Mouse (Mus musculus): ENCODE measurements around the gene Tmem219.
"Not testable (repeated sequence)": the region's sequence is repeated elsewhere in the genome, so short reads cannot be mapped to it uniquely, and the experiment has no call there.

Gene Tmem219

DNA sequence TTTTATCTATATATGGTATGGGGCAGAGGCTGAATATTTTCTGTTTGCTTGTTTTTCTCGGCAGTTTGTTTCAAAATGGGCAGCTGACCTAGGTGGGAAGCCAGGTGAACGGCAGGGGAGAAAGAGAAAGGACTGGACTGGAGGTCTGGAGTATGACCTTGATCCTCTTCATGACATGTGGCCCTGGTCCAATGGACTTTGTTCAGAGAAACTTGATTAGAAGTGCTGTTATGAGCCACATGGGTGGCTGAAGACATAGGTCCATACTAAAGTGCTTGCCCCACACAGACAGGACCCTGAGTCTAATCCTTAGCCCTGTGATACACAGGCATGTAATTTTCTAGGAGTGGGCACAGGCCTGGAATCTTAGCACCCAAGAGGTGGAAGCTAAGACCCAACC is 1.2 kb downstream of the Tmem219 start:
- no peak for DNase-seq

DNA sequence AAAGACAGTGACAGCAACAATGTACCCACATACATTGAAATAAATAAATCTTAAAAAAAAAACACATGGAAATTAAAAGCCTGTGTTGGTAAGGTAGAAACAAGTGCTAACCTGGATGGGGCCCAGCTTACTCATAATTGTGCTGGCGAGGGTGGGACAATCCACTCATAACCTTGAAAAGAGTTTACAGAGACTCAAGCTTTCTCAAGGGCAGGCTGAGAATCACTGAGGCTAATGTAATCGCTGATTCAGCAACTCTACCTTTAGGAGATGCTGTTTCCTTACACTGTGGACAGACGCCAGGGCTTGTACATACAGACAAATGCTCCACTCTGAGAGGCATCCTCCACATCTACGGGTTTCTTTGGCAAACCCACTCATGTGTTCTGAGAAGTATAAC is 2.7 kb downstream of the Tmem219 start:
- DNase-seq, result no peak

DNA sequence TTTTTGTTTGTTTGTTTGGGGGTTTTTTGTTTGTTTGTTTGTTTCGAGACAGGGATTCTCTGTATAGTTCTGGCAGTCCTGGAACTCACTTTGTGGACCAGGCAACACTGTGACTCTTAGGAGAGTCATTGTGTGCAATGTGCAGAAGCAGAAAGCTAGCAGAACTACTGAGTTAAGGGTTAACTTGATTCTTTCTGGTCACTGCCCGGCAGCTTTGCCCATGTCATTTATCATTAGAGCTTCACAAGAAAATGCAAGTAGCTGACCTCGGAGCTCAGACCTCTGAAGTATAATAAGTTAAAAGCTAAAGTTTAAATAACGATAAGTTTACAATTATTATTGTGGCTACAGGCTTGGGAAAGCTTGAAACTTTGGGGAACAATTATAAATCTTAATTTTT is 4.4 kb downstream of the Tmem219 start:
- not testable (repeated sequence) for DNase-seq

DNA sequence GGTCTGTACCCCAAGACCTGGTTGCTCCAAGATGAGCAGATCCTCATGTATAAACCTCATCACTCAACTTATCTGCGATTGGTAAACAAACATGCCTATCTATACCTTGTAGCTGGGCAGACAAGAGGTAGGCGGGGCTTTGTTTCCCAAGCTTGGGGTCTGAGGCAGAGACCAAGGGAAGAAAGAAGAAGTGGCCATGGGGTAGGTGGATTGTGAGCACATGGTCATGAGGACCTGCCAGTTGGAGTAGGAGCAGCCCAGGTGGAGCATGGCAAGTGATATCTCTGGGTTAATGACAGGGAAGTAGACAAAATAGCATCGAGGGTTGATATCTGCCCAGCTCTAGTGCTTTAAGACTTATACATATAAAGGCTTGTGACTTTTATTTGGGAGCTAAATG is 7.9 kb downstream of the Tmem219 start:
- no peak for DNase-seq

DNA sequence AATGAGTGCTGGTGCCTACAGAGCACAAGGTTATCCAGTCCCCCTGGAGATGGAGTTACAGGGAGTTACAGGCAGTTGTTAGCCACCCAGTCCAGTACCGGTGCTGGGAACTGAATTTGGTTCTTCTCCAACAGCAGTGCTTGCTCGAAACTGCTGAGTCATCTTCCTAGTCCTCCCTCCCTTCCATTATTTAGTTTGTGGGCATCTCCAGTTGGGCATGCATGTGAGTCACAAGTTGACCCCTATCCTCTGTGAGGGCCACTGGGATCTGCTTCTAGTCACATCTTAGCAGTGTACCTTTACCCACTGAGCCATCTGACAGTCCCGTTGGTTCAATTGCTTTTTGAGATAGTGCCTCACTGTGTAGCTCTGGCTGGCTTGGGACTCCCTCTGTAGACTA is 17.1 kb downstream of the Tmem219 start:
- DNase-seq, result no peak

DNA sequence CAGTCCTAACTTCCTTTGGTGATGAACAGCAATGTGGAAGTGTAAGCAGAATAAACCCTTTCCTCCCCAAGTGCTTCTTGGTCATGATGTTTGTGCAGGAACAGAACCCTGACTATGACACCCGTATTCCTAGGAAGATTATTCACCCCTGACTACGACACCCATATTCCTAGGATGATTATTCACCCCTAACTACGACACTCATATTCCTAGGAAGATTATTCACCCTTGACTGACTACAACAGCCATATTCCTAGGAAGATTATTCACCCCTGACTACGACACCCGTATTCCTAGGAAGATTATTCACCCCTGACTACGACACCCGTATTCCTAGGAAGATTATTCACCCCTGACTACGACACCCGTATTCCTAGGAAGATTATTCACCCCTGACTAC is 22.9 kb downstream of the Tmem219 start:
- DNase-seq, result not testable (repeated sequence)

DNA sequence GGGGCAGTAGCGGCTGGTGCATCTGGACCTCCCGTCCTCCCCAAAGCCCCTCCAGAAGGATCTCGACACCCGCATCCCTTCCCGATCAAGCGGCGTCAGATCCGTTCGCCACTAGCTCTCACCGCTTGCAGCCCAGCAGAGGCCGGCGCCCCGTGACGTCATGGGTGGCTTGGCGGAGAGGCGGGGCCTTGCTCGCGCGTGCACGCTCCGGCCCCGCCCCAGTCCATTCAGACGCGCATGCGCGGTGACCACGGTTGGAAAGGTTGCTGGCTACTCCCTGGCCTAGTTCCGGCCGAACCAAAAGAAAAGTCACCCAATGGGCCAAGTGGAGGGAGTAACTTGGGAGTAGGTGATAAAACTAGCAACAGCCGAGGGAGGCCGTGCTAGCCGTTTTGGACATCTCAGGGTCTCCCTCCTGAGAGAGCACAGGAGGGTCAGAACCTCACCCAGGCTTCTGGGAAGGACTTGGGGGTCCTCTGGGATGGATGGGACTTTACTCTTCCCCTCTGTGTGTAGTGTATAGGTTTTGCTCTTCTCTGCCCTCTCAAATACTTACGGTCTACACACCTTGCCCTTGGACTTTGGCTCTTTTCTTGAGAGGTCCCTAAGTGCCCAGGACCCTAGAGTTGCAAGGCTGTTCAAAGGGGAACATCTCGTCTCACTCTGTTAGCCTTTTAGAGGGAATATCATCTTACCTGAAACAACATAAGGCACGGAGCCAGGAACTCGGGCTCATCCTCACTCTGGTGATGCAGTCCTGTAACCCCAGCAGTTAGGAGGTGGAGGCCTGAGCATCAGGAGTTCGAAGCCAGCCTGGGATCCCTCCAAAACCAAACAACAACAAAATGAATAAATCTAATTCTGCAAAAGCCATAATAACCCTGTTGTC is 24.4 kb downstream of the Tmem219 start:
- DNase-seq, result peak; percentile 95

DNA sequence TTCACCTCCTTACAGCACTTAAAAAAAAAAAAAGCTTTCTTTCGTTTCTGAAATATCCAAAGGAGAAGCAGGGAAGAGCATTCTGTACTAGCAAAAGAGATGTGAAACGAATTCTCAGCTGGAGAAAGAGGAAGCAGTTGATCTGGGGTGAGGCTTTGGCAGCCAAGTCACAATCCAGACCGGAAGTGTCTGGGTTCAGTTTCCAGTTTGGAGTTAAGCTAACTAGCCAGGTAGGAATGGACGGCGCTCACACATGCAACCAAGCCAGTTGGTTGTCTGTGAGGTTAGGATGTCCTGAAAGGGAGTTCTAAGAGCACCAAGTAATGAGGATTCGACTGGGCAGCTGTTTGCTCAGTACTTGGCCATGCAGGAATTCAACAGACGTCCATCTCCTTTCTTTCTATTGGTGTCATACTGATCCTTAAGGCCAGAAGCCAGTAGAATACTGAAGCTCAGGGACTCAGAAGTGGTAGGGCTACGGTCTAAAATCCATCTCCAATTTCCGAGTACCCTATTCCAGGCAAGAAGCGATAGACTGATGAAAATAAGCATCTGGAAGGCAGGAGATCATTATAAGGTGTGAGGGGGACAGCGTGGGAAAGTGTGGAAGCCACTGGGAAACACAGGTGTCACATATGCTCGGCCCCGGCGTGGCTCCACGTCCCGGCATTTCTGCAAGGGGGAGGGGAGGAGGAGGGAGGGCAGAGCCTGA is 25.2 kb downstream of the Tmem219 start:
- no peak for DNase-seq

DNA sequence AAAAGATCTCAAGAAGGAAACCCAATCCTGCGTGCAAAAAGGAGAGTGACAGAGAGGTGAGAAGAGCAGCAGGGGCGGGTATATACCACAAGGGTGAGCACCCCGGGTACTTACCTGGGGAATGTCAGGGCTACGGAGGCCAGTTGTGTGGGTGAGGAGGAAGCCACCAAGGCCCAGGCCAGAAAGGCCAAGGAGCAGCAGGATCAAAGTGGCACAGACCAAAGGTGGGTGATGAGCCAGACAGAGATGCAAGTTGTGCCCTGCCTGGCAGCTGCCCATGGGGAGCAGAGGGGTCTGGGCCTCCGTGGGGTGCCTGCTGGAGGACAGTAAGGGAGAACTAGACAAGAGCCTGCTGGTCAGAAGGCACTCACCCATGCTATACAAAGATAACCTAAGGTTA is 25.8 kb downstream of the Tmem219 start:
- DNase-seq, result peak; percentile 38

DNA sequence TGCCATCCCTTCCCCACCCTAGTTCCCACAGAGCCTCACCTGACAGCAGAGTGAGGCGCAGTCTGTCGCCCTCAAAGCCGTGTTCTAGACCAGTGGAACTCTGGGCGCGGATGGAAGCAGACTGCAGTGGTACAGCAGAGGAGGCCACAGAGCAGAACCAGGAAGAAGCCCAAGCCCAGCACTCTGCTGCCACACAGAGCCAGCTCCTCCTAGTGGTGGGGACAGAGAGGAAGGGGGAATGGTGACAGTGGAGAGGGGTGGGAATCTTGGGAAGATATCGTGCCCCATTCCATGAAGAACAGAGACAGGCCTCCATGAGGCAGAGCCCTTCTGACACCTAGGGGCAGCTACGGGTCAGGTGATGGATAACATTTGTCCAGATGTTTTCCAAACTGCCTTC is 33.9 kb downstream of the Tmem219 start:
- DNase-seq, result no peak

DNA sequence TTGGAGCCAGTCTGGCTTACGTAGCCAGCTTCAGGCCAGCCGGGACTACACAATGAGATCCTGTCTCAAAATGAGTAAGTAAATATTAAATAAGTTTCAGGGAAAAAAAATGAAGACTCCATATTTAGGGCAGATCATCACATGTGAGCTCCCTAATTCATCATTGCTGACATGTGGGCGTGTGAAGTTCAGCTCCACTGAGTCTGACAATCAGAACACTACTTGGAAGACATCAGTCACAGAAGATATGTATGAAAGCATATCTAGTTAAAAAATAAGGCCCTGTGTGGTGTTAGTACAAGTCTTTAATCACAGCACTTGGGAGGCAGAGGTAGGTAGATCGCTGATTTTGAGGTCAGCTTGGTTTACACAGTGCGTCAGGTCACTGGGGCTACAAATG is 35.4 kb downstream of the Tmem219 start:
- DNase-seq, result no peak

DNA sequence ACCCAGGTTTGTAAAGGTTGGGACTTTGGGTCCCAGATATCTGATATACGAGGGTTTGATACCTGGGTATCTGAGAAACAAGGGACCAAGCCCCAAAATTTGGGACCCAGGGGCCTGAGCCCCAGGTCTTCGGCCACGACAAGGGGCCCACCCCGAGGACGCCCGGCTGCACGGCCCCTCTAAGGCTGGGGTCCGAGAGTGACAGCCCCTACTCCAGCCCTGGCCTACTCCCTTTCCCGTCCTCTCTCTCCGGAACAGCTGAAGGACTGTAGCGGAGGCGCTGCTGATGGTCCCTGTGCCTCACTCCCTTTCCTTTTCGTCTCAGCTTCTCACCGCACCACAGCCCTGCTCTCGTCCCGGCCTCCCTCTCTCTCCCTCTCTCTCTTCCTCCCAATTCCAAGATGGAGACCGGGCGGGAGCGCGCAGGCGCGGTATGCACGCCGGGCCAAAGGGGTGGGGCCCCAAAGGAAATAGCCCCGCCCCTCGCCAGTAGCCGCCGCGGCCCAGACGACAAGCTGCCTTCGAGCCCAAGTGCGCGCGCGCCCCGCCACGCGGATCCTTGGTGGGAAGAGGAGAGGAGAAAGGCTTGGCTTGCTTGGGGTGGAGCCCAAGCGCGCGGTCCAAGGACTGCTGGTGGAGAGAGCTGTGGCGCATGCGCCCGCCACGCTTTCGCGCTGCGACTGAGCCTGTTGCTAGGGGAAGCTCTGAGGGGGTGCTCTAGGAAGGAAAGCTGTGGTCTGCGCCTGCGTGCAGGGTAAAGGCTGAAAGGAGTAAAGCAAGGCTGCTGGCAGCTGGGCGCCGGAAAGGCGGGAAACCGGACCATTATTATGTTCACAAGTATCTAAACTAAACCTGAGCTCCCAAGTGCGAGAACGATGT is 38.2 kb downstream of the Tmem219 start, which contains the start of gene Taok2:
Taok2 (minus strand) TSS at position 418 of the 879 bp plus-strand sequence.
- peak; percentile 99 for DNase-seq

DNA sequence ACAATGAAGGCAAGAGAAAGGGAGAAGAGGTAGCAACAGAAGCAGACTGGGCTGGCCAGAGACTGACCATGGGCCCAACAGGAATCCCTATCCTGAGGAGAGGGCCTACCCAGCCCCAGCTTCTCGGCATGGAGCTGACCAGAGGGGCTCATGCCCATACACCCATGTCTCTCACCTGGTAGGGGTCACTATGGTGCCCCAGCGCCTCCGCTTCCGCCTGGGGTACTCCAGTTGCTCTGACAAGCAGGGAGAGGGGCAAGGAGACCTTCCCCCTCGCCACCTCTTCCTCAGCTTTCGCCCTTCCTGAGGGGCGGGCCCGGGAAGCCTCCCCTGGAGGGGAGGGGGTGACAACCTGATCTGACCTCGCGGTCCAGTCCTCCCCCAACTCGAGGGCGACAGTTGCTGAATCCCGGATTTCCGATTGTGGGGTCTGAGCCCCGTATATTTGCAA is 39.0 kb downstream of the Tmem219 start:
- peak; percentile 59 for DNase-seq

DNA sequence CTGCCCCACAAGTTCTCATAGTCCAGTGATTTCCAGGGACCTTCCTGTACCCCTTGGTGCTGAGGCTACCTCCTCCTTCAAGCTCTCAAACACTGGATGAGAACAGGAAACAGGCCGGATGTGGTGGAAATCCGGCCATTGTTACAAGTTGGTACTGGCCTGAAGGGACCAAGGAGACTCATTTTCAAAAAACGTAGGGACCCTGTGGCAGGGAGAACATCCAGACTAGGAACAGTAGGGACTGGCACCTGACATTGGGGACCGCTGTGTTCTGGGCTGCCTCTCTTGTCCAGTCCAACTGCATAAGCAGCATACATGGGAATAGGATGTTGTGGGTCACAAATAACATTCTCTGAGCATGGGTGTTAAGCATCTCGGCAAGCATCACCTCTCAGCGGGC is 41.7 kb downstream of the Tmem219 start:
- DNase-seq, result no peak

DNA sequence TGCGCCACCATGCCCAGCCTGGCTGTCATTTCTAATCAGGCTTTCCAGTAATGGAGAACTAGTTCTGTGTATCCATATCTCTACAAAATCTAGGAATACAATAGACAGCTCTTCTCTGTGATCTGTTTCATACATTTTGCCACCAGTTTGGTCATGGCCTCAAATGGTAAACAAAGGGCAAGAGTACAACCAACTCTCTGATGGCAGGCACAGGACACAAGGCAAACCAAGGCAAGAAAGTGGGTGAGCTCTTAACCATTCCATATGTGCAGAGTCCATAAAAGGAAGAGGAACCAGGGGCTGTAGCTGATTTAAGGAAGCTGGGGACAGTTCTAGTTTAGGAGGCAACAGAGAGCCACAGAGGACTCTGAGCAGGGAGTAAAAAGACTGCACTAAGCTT is 45.5 kb downstream of the Tmem219 start:
- DNase-seq, result no peak

DNA sequence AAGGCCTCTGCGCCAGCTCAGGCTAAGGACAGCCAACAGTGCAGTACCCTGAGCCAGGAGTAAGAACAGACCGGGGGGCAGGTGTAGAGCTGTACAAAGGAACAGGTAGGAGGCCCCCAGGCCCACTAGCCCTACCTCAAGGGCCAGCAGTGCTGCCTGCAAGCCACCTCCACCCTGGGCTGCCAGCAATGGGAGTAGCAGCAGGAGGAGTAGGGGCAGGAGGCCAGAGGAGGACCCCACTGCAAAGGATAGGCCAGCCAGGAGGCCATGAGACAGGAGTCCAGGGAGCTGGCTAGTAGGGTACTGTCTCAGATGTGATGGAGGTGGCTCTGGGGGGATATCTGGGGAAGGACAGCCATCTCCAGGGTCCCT is 52.2 kb downstream of the Tmem219 start:
- no peak for DNase-seq

DNA sequence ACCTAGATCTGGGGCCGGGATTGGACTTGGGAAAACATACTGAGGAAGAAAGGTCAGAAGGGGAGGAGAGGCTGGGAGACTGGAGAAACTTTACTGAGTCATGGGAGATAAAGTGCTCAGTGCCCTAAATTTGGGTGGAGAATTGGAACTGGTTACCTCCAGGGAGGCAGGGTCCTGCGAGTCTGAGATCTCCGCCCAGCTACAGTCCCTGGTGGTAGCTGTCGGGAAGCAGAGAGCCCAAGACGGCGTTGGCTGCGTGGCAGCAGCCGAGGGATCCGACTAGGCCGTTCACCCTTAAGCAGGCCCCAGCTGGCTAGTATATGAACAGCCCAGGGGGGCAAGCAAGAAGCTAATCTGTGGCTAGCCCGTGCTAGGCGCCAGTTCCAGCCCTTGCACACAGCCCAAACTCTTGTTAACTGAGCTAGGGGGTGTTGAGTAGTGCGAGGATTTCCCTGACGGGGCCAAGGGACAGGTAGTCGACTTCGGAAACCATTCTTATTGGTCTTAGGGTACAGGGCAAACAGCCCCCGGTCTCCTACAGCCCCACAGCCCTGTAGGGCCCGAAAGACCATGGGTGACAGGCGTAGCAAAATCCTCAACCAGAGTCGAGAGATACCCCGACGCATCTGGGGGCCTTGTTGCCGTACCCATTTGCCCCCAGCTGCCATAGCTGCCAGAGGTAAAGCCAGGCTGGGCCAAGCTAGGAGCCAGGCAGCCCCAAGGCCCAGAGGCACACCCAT is 52.8 kb downstream of the Tmem219 start:
- DNase-seq, result no peak

DNA sequence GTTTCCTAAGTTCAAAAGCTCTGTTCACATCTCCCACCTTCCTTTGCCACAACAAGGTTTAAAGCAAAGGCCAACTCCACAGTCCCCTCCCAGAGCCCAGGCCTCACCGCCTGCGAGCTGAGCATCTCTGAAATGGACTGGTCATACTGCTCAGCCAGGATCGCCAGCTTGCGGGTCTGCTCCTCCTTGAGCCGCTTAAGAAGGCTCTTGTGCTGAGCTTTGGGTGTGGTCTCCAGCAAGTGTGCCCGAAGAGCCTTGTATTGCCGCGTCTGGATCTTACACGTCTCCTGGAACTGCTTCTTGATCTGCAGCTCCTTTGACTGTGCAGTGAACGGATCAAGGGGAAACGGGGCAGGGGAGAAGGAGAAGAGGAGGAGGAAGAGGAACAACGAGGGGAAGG is 54.7 kb downstream of the Tmem219 start:
- DNase-seq, result no peak

DNA sequence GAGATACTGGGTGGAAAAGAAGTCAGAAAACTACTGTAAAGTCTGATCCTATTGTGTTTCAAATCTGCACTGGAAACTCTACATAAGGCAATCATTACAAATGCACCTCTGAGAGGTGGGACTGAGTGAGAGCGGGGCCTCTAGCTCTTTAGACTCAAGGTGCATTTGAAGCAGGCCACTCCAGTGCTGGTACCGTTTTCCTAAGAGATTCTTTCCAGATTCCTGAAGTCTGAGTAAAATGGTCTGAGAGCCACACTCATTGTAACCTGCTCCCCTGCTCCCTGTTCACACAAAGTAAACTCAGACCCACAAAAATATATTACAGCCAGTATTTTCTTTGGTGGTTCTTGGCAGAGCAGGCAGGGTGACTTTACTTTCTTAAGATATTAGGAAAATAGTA is 55.2 kb downstream of the Tmem219 start:
- no peak for DNase-seq

DNA sequence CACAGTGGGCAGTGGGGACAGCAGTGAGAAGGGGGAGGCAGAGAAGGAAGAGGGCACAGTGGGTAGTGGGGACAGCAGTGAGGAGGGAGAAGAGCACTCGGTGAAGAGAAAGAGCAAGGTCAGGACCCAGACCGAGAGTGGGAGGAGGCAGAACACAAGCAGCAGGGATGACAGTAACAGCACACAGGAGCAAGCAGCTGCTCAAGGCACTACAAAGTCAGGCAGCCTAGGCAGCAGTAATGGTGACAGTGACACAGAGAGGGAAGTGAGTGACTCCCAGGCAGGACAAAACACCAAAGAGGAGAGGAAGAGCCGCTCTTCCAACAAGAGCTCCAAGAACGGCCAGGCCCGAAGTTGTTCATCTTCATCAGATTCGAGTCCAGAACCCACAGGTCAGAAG is 58.9 kb downstream of the Tmem219 start:
- no peak for DNase-seq

DNA sequence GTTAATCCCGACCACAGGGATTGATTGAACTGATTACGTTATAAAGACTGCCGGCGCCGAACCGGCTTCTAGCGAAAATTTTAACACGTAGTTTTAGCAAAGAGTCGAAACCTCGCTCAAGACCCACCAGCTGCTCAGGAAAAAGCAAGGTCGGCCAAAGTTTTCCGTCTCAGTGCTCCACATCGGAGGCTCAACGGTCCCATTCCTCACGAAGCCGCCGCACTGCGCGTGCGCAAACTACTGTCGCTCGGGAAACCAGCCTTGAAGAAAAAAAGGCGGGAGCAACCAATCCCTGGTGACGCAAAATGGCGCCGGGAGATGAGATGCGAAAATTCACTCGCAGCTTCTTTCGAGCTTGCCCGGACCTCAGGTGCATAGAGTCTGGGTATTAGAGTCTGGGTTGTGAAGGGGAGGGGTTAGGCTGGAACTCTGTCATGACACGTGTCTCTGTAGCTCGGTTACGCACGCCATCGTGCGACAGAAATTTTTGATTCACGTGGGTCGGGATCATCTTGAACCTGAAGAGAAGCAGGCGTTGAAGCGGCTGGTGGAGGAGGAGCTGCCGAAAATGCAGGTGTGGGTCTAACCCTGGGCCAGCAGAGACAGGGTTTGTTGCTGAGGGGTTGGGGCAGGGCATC is 60.5 kb downstream of the Tmem219 start, which contains the start of gene Ino80e:
Ino80e (minus strand) TSS at position 231 of the 638 bp plus-strand sequence.
- DNase-seq, result peak; percentile 96
